Mouse (Mus musculus) MN1 (cell line): Measurements from ENCODE around the gene Amt.
A peak's percentile ranks its signal among the peaks of the same experiment; 100 is the strongest.
"Not testable (repeated sequence)": the region's sequence is repeated elsewhere in the genome, so short reads cannot be mapped to it uniquely, and the experiment has no call there.

ENCODE experiments used
- DNase-seq: peaks from one replicate; pipeline ENCODE4 v3.0.0-alpha.2; 2016; ENCODE audit warnings: low spot score

The Amt gene

DNA sequence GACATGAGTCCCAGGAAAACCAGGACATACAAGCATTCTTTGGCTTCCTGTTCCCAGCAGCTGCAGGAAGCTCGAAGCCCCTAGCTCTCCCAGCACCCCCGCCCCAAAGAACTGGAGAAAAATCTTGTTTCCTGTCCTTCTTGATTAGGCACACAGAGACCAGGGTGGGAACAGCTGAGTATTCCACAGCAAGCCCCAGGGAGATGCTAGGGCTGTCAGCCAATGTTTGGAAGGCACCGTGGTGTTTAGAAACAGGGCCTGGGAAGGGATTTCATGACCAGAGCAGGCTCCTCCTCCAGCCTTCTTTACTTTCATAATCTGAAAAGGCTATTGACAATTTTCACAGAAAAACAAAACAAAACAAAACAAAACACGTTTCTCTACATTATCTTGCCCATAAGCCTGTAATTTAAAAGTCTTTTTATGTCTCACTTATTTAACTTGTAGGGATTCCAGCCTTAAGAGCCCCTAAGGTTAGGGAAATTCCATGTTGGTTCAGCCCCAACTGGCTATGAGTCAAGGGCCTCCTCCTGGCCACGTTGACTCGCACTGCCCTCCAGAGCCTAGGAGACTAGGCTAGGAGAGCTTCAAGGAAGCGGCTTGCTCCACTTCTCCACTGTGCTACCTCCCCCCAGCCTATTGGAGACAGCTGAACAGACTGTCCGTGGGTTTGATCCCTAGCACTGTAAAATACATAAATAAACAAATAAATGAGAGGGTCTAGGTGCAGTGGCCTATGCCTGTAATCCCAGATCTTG lies 16.4 kb upstream of the Amt start:
- peak; percentile 69 for DNase-seq

DNA sequence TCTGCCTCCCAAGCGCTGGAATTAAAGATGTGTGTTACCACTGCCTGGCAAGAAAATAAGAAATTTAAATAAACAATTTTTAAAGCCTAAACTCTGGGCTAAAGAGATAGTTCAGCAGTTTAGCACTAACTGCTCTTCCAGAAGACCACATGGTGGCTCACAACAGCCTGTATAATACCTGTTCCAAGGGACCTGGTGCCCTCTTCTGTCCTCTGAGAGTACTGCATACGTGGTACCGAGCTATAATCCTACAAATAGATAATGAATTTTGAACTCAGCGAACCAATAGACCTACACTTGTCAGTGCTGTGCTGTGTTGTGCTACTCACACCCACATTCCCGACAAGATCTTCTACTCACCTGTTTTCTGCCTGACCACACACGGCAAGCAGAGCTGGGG lies 12.2 kb upstream of the Amt start:
- peak; percentile 83 for DNase-seq

DNA sequence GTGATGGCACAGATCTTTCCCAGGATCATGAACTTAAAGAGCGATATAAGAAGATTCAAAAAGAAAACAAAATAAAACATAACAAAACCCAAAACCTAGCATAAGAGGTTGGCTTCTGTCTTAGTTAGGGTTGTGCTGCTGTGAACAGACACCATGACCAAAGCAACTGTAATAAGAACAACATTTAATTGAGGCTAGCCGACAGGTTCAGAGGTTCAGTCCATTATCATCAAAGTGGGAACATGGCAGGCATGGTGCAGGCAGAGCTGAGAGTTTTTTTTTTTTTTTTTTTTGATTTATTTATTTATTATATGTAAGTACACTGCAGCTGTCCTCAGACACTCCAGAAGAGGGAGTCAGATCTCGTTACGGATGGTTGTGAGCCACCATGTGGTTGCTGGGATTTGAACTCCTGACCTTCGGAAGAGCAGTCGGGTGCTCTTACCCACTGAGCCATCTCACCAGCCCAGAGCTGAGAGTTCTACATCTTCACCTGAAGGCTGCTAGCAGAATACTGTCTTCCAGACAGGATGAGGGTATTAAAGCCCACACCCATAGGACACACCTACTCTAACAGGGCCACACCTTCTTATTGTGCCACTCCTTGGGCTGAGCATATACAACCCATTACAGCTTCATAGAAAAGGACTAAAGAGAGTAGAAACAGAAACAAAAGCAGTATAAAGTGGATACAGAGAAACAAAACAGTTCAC lies 9.0 kb upstream of the Amt start:
- DNase-seq: not testable (repeated sequence)

DNA sequence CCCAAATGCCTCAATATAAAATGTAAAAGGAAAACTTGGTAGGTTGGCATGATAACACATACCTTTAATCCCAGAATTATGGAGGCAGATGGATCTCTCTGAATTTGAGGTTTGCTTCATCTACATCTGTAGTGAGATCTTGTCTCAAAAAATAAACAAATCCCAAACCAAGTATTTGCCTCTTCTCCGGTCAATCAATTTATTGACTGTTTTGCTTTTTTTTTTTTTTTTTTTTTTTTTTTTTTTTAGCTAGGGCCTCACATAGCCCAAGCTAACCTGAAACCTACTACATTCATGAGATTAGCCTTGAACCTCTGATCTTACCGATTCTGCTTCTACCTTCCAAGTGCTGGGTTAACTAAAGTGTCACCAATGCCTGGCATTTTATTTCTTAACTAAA lies 7.3 kb upstream of the Amt start:
- no peak for DNase-seq

DNA sequence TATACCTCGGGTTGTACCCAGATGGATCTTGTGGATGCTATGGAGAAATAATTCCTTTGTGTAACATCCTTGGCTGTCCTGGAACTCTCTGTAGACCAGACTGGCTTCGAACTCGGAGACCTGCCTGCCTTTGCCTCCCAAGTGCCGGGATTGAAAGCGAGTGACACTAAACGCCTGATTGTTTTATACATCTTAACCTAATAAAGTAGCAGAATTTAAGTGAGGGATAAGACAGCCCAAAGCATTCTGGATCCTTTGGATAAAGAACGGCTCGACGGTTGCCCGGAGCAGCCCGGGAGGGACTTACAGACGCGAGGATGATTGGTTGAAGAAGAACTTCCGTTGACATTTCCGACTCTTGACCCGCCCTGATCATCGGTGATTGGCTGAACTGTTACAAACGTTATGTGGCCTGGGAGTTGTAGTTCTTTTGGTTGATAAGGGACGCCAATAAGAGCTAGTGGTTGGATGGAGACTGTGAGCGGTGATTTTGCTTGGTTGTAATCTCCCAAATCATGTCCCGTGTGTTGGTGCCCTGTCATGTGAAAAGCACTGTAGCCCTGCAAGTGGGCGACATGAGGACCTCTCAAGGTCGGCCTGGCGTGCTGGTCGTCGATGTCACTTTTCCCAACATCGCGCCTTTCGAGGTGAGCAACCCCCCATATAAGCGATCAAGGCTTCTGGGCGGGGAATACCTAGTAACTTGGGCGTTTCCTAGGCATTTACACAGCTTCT lies 6.5 kb upstream of the Amt start, which contains the start of gene Nicn1:
Gene Nicn1, plus strand, starts transcription at position 414 of the 735 bp plus-strand sequence.
- peak; percentile 97 for DNase-seq

DNA sequence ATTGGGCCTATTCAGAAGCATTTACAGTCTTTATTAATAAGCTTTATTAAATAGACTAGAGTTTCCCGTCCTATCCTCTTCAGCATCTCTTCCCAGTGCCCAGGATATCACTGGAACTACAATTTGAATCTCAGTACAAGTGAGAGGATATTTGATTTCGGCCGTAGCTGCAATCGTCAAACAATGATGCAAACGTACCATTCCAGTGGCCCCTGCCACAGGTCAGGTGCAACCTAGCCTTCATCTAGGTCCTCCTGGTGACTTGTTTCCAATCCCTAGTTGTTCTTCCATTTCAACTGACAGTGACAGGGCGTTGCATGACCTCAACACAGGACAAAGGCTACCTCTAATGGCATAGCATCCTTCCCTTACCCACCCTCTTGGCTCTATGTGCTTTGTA lies 5.9 kb upstream of the Amt start:
- peak; percentile 29 for DNase-seq

DNA sequence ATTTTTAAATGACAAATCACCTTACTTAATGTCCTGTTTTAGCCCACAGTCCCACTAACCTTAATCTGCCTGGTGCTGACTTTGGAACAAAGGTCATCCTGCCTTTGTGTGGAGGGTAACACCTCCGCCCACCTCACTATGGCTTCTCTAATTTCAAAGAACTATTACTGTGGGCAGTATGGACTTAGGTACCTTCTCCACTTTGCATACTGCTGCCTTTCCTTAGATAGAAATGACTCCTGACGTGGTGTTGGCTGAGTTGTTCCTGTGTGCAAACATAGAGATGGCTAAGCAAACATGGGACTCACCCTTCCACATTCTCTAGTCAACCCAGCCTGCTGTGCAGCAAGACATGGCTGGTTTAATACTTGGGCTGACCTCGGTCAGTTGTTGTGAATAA lies 5.2 kb downstream of the Amt start:
- DNase-seq: no peak

DNA sequence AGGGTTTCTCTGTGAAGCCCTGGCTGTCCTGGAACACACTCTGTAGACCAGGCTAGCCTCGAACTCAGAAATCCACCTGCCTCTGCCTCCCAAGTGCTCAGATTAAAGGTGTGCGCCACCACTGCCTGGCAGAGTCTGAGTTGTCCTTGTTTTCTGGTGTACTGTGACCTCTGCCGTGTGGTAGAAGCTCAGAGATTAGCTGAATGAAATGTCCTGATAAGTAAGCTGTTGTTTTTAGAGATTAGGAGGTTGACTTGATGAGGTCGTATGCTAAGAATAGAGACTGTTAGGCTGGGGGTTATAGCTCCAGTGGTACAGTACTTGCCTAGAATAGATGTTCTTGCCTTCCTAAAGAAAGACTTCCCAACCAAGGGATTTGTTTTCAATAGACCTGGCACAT lies 8.1 kb downstream of the Amt start:
- DNase-seq: no peak

DNA sequence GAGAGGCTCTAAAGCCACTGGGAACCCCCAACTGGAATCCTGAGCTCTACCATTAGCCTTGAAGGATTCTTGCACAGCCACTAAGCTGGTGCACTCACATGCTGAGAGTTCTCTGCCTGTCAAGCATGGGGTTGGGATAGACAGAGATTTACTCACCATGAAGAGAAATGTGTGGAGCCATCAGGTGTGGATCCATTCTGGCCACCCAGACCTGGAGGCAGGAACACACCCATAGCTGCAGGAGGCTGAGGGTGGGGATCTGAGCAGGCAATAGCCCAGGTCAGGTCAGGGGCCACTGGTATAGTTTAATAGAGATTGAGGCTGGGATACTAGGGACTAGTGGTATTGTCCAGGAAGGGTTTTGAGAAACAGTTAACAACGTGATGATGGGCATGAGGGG lies 8.5 kb downstream of the Amt start:
- no peak for DNase-seq

DNA sequence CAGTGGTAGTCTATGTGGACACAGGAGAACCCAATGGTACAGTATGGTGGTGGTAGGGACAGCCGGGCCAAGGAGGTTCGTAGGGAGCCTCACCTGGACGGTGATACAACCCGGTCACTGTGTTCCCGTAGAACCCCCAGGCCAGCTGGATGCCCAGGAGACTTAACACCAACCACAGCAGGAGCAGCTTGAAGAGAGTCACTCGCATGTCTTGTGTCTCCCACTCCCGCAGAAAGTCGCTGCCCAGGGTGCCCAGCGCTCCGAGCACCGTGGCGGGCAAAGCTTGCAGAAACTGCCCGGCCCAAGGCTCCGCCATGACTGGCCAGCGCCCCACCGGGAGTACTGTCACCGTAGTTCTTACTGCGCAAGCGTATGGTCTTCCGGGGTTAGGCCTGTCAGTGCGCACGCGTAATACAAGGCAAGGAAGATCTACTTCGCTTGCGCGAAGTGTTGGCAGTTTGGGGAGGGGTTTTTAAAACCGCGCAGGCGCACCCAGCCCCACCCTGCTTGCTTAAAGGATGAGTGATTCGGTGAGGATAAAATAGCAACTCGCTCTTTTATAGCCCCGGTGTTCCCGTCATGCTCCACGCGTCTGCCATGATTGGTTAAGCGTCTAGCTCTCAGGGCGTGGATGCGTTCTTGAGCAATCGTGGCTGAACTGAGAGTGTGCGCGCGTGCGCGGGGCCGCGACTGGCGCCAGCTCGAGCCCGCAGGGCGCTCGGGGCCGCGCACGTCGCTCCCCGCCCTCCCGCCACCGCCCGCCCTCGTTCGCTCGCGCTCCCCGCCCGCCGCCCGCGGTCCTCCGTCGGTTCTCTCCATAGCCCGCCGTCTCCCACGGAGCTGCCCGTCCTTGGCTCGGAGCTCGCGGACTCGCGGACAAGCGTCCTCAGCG lies 9.2 kb downstream of the Amt start, which contains the start of the genes Rhoa and Tcta:
Gene Rhoa, plus strand, starts transcription at position 501 of the 892 bp plus-strand sequence.
Gene Tcta, minus strand, starts transcription at position 532 of the 892 bp plus-strand sequence.
- DNase-seq: peak; percentile 99

DNA sequence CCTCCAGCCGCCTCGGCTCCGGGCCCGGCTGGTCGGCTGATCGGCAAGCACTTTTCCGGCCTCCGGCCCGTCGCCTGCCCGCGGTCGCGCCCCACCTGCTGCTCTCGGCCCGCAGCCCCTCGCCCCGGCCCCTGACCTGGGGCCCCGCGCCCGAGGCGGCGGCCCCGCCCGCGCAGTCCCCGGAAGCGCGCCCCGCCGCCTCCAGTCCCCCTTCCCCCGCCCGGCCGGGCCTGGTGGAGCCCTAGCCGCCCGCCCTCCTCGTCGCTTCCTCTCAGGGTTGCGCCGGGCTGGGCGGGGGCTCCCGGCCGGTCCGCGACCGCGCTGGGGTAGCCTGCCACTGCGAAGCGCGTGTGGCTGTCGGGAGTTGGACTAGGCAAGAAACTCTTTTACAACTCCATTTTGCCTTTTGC lies 9.9 kb downstream of the Amt start:
- peak; percentile 81 for DNase-seq

DNA sequence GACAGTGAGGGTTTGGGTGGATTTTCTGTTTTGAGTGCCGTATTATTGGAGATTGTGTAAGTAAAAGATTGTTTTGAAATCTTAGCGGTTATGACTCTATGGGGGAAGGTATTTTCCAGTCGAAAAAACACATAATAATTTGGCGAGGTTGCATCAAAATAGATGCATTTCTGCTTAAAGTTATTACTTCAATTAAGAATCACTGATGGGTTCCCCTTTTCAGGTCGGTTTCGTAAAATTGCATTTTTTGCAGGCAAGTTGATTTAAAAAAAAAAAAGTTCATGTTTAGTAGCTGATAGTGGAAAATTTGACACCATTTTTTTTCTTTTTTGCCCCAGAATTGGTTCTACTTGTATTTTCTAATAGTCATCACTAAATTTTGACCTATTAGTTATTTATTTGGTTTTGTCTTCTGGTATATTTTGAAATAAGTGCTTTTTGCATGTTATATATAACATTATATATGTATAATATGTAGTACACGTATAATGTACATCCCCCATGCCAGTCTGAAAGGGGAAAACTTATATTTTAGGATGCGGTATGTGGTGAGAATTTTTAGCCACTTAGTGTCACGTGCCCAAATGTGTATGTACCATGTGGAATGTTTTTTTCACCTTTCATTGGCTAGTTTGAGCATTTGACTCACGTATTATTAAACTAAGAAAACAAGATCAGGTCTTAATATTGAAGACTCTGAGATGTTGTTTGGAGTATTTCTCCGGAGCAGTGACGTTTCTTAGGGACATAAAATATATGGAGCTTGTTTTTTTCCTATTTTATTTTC lies 10.6 kb downstream of the Amt start:
- DNase-seq: no peak

DNA sequence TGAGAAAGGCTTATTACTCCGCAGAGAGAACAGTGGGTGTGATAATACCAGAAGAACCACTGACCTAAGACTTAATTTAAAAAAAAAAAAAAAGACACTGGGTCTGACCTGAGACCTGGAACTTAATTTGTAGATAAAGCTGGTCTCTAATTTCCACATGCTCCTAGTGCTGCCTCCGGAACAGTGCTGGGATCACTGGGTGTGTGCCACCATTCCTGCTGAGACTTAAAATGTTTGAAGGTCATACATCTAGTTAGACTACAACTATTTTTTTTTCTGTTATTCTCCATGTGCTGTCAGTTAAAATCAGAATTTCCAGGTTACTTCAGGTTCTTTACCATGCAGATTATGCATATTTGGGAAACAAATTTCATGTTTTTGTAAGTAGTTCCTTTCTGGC lies 11.5 kb downstream of the Amt start:
- peak; percentile 22 for DNase-seq

DNA sequence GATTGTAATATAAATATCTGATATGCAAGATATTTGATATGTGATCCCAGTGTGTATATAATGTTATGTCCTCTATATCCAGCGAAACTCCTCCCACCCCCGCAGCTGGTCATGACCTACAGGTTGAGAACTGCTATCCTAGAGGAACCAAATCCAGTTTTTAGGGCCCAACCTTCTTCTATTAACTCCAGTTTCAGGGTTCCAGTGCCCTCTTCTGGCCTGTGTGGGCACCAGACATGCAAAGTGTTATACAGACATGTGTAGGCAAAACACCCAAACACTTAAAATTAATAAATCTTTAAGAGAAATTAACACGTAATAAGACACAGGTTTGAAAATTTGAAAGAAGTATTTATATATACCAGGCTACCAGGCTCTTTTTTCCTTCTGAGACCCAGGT lies 20.9 kb downstream of the Amt start:
- DNase-seq: no peak

DNA sequence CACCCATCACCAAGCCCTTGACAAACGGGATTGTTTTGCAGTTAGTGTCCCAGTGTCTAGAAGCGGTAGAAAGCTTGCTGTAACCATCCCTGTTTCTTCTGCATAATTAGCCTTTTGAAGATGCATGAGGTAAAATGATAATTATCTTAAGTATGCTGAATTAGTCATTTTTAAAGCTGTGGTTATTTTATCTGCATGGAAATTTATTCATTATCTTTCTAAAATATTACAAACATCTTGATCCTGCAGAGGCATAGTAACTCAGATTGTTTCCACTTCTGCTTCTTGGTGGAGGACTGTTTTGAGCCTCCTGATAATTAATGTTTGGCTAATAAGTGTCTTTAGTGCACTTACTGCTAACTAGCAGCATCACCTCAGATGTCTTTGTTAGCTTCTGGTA lies 21.8 kb downstream of the Amt start:
- no peak for DNase-seq

DNA sequence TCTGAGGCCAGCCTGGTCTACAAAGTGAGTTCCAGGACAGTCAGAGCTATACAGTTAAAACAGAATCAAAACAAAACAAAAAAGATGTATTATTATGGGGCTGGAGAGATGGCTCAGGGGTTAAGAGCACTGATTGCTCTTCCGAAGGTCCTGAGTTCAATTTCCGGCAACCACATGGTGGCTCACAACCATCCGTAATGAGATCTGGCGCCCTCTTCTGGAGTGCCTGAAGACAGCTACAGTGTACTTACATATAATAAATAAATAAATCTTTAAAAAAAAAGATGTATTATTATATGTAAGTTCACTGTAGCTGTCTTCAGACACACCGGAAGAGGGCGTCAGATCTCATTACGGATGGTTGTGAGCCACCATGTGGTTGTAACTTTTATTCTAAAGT lies 25.4 kb downstream of the Amt start:
- not testable (repeated sequence) for DNase-seq

DNA sequence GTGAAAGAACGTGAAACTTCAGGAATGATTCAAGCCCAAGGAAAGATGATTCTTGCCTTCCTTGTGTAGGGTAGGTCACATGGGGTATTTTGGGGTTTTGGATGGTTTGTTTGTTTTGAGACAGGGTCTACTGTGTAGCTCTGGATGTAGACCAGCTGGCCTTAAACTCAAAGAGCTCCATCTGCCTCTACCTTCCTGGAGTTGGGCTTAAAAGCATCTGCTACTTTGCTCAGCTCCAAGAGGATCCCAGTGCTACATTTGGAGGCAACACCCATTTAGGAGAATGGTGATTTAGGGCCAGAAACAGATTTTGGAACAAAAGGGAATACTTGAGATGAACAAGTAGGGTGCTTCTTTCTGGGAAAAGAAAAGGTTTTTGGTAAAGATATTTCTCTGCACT lies 28.1 kb downstream of the Amt start:
- no peak for DNase-seq

DNA sequence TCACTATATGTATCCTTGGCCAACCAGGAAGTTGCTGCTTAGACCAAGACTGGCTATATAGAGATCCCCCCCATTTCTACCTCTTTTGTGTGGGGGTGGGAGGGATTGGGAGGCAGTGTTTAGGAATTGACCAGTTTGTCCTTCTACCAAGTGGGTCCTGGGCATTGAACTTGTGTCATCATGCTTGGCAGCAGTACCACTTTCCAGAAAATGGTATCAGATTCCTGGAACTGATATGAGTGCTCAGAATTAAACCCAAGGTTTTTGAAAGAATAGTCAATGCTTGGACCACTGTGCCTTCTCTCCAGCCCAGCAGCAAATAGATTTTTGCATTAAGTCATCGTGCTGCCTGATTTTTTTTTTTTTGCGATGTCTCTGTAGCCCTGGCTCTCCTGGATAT lies 29.2 kb downstream of the Amt start:
- DNase-seq: no peak

DNA sequence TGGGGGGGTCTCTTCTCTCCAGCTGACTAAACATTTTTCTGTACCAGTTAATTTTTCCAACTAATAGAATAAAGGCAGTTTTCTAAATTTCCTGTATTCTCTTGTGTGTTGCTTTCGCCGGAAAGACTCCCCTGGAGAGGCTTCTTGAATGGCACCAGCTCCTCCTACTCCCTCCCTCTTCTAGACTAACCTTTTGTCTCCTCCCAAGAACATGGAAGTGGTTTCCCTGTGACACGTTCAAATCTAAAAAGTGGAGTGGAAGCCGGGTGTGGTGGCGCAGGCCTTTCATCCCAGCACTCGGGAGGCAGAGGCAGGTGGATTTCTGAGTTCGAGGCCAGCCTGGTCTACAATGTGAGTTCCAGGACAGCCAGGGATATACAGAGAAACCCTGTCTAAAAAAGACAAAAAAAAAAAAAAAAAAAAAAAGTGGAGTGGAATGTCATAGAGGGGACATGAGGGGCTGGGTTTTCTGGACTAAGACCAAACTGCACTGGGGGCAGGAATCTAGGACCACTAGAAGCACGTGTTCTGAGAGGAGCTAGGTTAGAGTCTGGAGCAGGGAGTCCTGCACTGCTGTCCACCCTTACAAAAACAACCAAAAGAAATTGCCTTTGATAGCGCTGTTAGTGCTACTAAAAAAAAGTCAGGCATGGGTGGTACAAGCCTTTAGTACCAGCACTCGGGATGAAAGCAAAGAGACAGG lies 41.3 kb downstream of the Amt start:
- no peak for DNase-seq

DNA sequence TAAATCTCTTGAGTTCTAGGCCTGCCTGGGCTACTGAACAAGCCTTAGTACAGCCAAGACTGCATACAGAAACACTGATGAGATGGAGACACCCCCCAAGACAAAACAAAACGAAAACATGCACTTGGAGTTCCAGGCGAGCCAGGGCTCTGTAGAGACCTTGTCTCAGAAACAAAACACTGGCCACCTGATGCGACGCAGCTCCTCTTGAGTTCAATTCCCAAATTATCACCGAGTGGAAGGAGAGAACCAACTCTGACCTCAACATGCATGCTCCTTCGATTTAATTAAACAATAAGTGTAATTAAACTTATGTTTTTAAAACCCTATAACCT lies 41.9 kb downstream of the Amt start:
- no peak for DNase-seq
